Mouse (Mus musculus) heart, embryonic 13.5 days (tissue): ENCODE data around the gene Pdyn. TPM values are rescaled to one million over a fixed set of nuclear protein-coding genes. Genes with fewer than 3 reads are reported as not detected.

Experiments
- ATAC-seq: fragments of 200-750 bp; cut with Nextera tagmentation; 2 replicates; pipeline ENCODE4 v1.8.0; 2017; ENCODE audit warnings: moderate TSS enrichment; ENCODE audit not compliant: insufficient number of reproducible peaks, low FRiP score, low TSS enrichment; ENCODE audit errors: extremely low read depth
- H3K27ac ChIP-seq: fragments of 300-500 bp; sonication (generic); replicated peaks from 2 replicates; pipeline ENCODE4 v1.5.1; 2015; ENCODE audit warnings: moderate library complexity, mild to moderate bottlenecking, inconsistent platforms
- H3K27me3 ChIP-seq: fragments of 300-500 bp; sonication (generic); replicated peaks from 2 replicates; pipeline ENCODE4 v1.6.1; 2015; ENCODE audit warnings: mild to moderate bottlenecking, inconsistent platforms
- H3K36me3 ChIP-seq: fragments of 300-500 bp; sonication (generic); 2 replicates; pipeline ENCODE4 v1.6.1; 2015; ENCODE audit warnings: mild to moderate bottlenecking, inconsistent platforms
- H3K4me1 ChIP-seq: fragments of 300-500 bp; sonication (generic); 2 replicates; pipeline ENCODE4 v1.6.1; 2015; ENCODE audit warnings: inconsistent platforms
- H3K4me2 ChIP-seq: fragments of 300-500 bp; sonication (generic); 2 replicates; pipeline ENCODE4 v1.6.1; 2015; ENCODE audit warnings: inconsistent platforms, mild to moderate bottlenecking, moderate library complexity
- H3K4me3 ChIP-seq: fragments of 300-500 bp; sonication (generic); 2 replicates; pipeline ENCODE4 v1.5.1; 2015; ENCODE audit warnings: moderate library complexity, mild to moderate bottlenecking, inconsistent platforms
- H3K9ac ChIP-seq: fragments of 300-500 bp; sonication (generic); 2 replicates; pipeline ENCODE4 v1.6.1; 2015; ENCODE audit warnings: inconsistent platforms, mild to moderate bottlenecking, moderate library complexity
- H3K9me3 ChIP-seq: fragments of 300-500 bp; sonication (generic); 2 replicates; pipeline ENCODE4 v1.6.1; 2016; ENCODE audit warnings: inconsistent platforms
- WGBS: fragments of 180-500 bp; shearing (Covaris S2); methylation state at CpG from one replicate; pipeline ENCODE4 v1.1.7; 2015; ENCODE audit warnings: mixed read lengths; 5-methylcytosine and 5-hydroxymethylcytosine counted together
- polyA plus RNA-seq: library from polyadenylated mRNA; unstranded; fragments of >200 nt; fragmentation: Nextera tagmentation; extraction: Ambion mirVana; gene quantifications from 2 replicates; pipeline ENCODE4 v1.2.1, GENCODE M21; 2015

The Pdyn gene
- polyA plus RNA-seq, 1 experiment from 2014 or later = not detected

DNA sequence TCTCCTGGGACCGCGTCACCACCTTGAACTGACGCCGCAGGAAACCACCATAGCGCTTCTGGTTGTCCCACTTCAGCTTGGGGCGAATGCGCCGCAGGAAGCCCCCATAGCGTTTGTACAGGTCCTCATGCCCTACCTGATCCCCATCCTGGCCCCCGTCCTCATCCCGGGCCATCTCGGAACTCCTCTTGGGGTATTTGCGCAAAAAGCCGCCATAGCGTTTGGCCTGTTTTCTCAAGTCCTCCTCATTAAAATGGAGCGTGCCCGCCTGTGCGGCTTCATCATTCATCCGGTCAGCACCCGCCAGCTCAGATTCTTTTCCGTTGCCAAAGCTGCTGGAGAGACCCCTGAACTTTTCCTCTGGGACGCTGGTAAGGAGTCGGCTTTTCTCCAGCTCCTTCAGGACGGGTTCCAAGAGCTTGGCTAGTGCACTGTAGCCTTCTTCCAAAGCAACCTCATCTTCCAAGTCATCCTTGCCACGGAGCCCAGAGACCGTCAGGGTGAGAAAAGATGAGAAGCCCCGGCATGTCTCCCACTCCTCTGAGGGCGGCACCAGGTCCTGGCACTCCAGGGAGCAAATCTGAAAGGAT is 11.5 kb downstream of the Pdyn start:
- Histone ChIP-seq H3K4me3 (no peak overlapping the region), H3K9me3 (no peaks in the 10 kb centered on the region), H3K27me3 (peaks cover 42% of the 10 kb centered on the region), H3K36me3 (no peaks in the 10 kb centered on the region), H3K4me1 (peaks cover 5% of the 10 kb centered on the region), H3K4me2 (no peak overlapping the region), H3K9ac (no peak overlapping the region), H3K27ac (no peak overlapping the region)
- 88% methylated on average over 28 of the region's 28 CpGs for WGBS
- ATAC-seq = no peak

DNA sequence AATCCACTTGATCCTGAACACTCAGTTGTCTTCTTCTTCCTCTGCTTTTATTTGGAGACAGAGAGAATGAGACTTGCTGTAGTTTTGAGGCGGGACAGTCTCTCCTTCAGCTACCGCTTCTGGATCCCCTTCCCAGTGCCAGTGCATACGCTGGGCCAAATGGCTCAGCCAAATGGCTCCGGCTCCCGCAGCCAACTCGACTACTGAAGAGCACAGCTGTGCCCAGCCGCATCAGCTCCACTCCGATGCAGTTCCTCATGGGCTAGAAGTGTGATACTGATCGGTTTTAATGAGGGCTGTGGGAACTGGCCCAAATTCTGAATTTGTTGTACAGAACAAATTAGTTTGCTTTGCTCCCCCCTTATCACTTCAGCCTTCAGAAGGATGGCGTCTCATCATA is 12.7 kb downstream of the Pdyn start:
- no peak overlapping the region for H3K9ac ChIP-seq
- no peaks in the 10 kb centered on the region for H3K9me3 ChIP-seq
- H3K4me2 ChIP-seq = no peak overlapping the region
- no peaks in the 10 kb centered on the region for H3K36me3 ChIP-seq
- no peak overlapping the region for H3K27ac ChIP-seq
- 49% methylated on average over 10 of the region's 10 CpGs for WGBS
- no peak overlapping the region for H3K4me3 ChIP-seq
- H3K27me3 ChIP-seq = peaks cover 30% of the 10 kb centered on the region
- ATAC-seq = no peak
- H3K4me1 ChIP-seq = peaks cover 5% of the 10 kb centered on the region

DNA sequence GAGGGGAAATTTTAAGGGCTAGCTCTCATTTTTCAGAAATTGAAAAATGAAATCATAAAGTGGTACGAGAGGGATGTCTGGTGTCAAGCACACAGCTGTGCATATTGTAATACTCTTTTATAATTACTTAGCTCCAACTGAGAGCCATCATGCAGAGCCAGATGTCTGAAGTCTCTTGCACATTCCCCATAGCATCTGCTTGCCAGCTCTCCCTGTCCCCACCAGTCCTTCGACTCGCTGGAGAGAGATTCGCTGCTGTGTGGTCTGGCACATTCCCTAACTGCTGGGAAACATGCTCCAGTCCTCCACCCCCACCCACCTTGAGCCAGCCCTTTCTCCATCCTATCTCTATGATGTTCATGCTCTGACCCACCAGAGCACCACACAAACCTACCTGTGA is 15.6 kb downstream of the Pdyn start:
- ATAC-seq = no peak

DNA sequence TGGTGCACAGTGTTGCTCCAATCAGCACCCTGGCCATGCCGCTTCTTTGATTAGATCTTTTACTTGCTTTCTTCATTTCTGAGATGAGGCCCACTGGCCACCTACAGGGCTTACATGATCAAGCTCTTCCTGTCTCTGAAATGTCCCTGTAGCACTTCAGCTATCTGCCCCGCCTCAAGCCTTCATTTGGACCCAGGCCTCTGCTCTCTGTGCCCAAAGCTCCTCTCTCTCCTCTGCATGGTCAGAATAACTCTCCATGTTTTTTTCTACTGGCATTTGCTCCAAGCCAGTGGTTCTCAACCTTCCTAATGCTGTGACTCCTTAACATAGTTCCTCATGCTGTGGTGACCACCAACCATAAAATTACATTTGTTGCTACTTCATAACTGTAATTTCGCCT is 19.4 kb downstream of the Pdyn start:
- Histone ChIP-seq H3K4me3 (no peak overlapping the region), H3K27me3 (peaks cover 22% of the 10 kb centered on the region), H3K4me1 (no peaks in the 10 kb centered on the region), H3K27ac (no peak overlapping the region), H3K9ac (no peak overlapping the region), H3K9me3 (no peaks in the 10 kb centered on the region), H3K4me2 (no peak overlapping the region), H3K36me3 (no peaks in the 10 kb centered on the region)
- no peak for ATAC-seq
- WGBS = 71% methylated on average over 3 of the region's 3 CpGs

More for the DNA sequence above, 15.6 kb downstream of the Pdyn start:
- WGBS = 61% methylated on average over 4 of the region's 4 CpGs
- Histone ChIP-seq H3K27ac (no peak overlapping the region), H3K4me3 (no peak overlapping the region), H3K4me1 (no peaks in the 10 kb centered on the region), H3K9ac (no peak overlapping the region), H3K27me3 (peaks cover 23% of the 10 kb centered on the region), H3K9me3 (no peaks in the 10 kb centered on the region), H3K4me2 (no peak overlapping the region), H3K36me3 (no peaks in the 10 kb centered on the region)

DNA sequence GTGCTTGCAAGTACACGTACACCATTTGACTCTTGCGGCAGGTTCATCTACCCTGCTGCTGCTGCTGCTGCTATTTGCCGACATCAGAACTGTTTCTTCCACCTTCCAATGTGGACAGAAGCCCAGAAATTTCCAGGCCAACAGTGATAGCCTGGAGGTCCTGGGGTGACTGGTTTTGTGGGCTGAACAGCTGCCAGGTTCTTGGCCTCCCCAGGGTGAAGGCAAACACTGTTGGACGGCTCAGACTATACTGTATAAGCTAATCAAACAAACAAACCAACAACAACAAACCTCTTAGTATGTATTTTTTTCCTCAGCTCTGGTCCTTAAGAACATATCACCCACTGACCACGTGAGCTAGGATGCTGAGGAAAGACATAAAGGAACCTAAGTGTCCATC is 20.6 kb downstream of the Pdyn start:
- Histone ChIP-seq H3K9me3 (no peaks in the 10 kb centered on the region), H3K27ac (no peak overlapping the region), H3K9ac (no peak overlapping the region), H3K4me2 (no peak overlapping the region), H3K4me3 (no peak overlapping the region), H3K36me3 (no peaks in the 10 kb centered on the region), H3K27me3 (peaks cover 22% of the 10 kb centered on the region), H3K4me1 (no peaks in the 10 kb centered on the region)
- no peak for ATAC-seq
- WGBS = 76% methylated on average over 5 of the region's 5 CpGs

DNA sequence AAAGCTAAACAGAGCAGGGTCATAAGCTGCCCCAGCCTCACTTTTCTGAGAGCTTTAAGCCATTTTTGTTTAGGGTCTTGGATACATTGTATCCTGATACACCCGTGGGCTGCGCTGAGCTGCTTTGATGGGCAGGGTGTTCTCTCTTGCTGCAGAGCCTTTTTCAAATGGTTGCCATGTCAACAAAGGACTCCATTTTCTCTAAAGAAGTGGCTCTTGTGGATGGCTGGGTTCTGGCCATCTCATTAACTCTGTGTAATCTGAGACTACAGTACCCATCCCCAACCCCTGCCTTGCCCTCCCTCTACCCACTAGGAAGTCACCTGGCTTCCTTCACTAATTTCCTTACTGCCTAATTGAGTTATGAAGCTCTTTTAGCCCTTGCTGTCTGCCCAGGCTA is 22.0 kb downstream of the Pdyn start:
- no peak for ATAC-seq
- no peaks in the 10 kb centered on the region for H3K4me1 ChIP-seq
- H3K36me3 ChIP-seq = no peaks in the 10 kb centered on the region
- no peak overlapping the region for H3K27ac ChIP-seq
- 71% methylated on average over 2 of the region's 2 CpGs for WGBS
- no peaks in the 10 kb centered on the region for H3K9me3 ChIP-seq
- no peak overlapping the region for H3K4me2 ChIP-seq
- no peak overlapping the region for H3K9ac ChIP-seq
- peaks cover 22% of the 10 kb centered on the region for H3K27me3 ChIP-seq
- H3K4me3 ChIP-seq = no peak overlapping the region

DNA sequence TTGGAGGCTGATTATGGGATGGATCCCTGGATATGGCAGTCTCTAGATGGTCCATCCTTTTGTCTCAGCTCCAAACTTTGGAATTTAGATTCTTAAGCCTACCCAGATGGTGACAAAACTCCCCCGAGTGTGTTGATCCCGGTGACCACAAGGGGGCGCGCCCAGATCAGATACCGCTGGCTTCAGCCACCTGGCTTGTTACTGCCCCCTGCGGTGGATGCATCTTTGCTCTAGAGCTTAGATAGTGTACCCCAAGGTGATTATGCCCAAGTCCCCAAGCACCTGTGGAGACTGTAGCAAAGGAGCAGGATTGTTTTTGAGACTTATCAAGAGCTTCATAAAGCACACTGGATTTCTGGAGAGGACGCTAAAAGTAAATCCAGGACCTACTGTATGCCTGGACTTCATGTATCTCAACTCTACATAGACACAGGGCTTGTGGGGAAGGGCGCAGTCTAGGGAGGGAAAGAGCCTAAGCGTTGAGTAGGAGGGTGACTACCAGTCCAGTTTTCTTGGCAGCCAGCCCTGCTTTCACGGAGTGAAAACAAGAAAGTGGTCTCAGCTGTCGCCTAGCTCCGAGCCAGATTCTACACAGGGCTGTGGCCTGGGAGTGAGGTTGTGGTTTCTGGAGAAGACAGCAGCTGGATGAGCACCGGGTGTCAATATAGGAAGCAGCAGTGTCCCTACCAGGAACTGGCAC is 24.6 kb downstream of the Pdyn start:
- Histone ChIP-seq H3K27ac (no peak overlapping the region), H3K9ac (no peak overlapping the region), H3K9me3 (peaks cover 3% of the 10 kb centered on the region; the same call in 1 of the 2 replicates), H3K4me1 (no peaks in the 10 kb centered on the region), H3K4me3 (no peak overlapping the region), H3K4me2 (no peak overlapping the region), H3K36me3 (no peaks in the 10 kb centered on the region), H3K27me3 (peaks cover 24% of the 10 kb centered on the region)
- 24% methylated on average over 13 of the region's 13 CpGs for WGBS
- ATAC-seq = no peak

DNA sequence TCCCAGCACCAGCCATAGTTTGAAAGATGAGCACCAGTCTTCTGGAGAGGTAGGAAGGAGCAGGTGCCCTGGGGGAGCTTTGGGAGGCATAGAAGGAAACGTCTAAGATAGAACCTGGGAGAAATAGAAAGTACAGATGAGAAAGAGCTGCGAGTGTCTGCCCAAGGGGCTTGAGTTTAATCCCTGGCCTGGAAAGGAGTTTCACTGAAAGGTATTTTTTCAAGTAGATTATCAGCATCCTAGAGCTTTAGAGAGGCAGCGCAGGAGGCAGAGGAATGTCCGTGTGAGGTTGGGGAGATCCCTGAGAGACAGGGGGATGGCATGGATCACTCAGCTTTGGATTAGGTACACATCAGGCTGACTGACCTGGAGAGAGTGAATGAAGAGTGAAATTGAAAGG is 27.7 kb downstream of the Pdyn start:
- ATAC-seq = no peak
- H3K9me3 ChIP-seq = peaks cover 3% of the 10 kb centered on the region; the same call in 1 of the 2 replicates
- H3K4me1 ChIP-seq = no peaks in the 10 kb centered on the region
- WGBS = 66% methylated on average over 4 of the region's 4 CpGs
- H3K36me3 ChIP-seq = no peaks in the 10 kb centered on the region
- H3K4me3 ChIP-seq = no peak overlapping the region
- no peak overlapping the region for H3K27ac ChIP-seq
- H3K4me2 ChIP-seq = no peak overlapping the region
- H3K9ac ChIP-seq = no peak overlapping the region
- peaks cover 11% of the 10 kb centered on the region for H3K27me3 ChIP-seq

DNA sequence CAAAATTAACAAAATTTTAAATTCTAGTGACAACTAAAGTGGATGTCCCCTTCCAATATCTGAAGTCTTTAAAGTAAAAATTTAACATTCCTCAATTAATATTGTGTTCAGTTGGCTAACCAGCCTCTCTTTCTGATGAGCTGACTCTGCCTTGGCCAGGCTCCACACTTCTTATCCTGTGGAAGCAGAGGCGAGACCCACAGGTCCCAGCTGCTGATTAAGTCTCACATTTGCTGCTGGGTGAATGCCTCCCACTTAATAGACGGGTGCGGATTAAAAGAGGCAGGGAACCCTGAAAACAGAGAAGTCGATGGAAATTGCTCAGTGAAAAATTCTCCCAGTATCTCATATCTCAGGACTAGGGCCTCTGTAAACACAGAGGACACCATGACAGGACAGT is 37.2 kb downstream of the Pdyn start:
- no peak overlapping the region for H3K4me3 ChIP-seq
- ATAC-seq = no peak
- H3K4me1 ChIP-seq = no peaks in the 10 kb centered on the region
- no peaks in the 10 kb centered on the region for H3K9me3 ChIP-seq
- H3K27ac ChIP-seq = no peak overlapping the region
- no peak overlapping the region for H3K4me2 ChIP-seq
- H3K9ac ChIP-seq = no peak overlapping the region
- WGBS = 50% methylated on average over 4 of the region's 4 CpGs
- no peaks in the 10 kb centered on the region for H3K27me3 ChIP-seq
- no peaks in the 10 kb centered on the region for H3K36me3 ChIP-seq

DNA sequence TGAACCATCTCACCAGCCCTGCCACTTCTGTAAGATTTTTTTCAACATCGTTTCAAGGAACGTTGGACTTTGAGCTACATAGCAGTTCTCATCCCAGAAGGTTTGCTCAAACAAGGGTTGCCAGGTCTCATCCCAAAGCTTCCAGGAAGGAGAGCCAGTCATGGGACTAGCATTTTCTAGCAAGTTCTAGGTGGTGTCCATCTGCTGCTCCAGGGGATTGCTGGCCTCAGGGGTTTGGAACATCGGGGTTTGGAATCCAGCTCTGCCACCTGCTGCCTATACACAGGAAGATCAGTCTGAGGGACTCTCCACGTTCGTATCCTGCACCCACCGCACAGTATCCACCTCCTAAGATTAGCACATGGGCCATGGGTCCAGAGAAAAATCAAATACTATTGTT is 39.6 kb downstream of the Pdyn start:
- H3K4me2 ChIP-seq = no peak overlapping the region
- 60% methylated on average over 6 of the region's 6 CpGs for WGBS

DNA sequence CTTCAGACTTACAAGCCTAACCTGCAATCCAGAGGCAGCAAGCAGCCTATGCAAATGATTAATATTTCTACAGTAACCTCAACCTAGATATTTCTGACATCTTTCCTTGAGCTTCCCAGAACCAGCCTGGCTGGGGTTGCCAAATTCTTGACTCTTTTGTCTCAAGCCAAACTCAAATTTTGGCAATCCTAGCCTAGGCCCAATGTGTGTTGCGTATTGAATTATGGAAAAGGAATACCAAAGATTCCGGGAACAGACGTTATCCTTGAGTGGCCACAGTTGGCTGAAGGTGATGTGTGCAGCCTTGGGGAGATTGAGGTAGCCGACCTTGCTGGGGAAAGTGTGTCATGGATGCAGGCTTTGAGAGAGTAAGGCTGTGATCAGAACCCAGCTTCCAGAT is 40.8 kb downstream of the Pdyn start:
- H3K4me1 ChIP-seq = no peaks in the 10 kb centered on the region
- H3K36me3 ChIP-seq = no peaks in the 10 kb centered on the region
- H3K4me3 ChIP-seq = no peak overlapping the region
- no peak overlapping the region for H3K9ac ChIP-seq
- no peaks in the 10 kb centered on the region for H3K9me3 ChIP-seq
- WGBS = 71% methylated on average over 4 of the region's 4 CpGs
- ATAC-seq = no peak
- no peaks in the 10 kb centered on the region for H3K27me3 ChIP-seq
- no peak overlapping the region for H3K4me2 ChIP-seq
- no peak overlapping the region for H3K27ac ChIP-seq

More for the DNA sequence above, 39.6 kb downstream of the Pdyn start:
- H3K9me3 ChIP-seq = no peaks in the 10 kb centered on the region
- H3K27me3 ChIP-seq = no peaks in the 10 kb centered on the region
- no peak overlapping the region for H3K27ac ChIP-seq
- H3K4me3 ChIP-seq = no peak overlapping the region
- H3K36me3 ChIP-seq = no peaks in the 10 kb centered on the region
- no peak overlapping the region for H3K9ac ChIP-seq
- H3K4me1 ChIP-seq = no peaks in the 10 kb centered on the region
- ATAC-seq = no peak

DNA sequence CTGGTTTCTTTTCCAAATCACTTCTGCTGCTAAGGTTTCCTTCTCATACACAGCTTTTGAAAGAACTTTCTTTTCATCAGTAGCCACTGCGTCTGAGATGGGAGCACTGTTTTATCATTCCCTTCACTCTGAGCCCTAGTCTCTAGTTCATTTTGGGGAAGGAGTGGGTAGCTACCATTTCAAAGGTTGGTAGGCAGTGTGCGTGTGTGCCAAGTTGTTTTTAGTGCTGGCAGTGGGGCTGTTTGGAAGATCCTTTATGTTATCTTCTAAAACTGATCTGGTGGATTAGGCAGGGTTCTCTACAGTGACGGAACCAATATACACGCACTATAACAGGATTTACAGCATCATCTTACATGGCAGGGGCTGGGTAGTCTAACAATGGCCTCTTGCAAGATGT is 44.6 kb downstream of the Pdyn start:
- no peak overlapping the region for H3K27ac ChIP-seq
- H3K4me1 ChIP-seq = 0 out of 2 replicates have a peak, but pooled peaks cover 4% of the 10 kb centered on the region
- no peak overlapping the region for H3K9ac ChIP-seq
- no peaks in the 10 kb centered on the region for H3K9me3 ChIP-seq
- no peak for ATAC-seq
- no peak overlapping the region for H3K4me3 ChIP-seq
- no peaks in the 10 kb centered on the region for H3K36me3 ChIP-seq
- no peak overlapping the region for H3K4me2 ChIP-seq
- WGBS = 81% methylated on average over 4 of the region's 4 CpGs
- no peaks in the 10 kb centered on the region for H3K27me3 ChIP-seq
